Mouse (Mus musculus) liver, embryonic 11.5 days (tissue): Measurements from ENCODE around the gene Tedc1. TPM values are rescaled to one million over a fixed set of nuclear protein-coding genes. Genes with fewer than 3 reads are reported as not detected.
"Not testable (repeated sequence)": the region's sequence is repeated elsewhere in the genome, so short reads cannot be mapped to it uniquely, and the experiment has no call there.

Experiments used
- ATAC-seq: fragments of 200-750 bp; cut with Nextera tagmentation; replicated peaks from 2 replicates; pipeline ENCODE4 v1.8.0; 2017; ENCODE audit warnings: moderate number of reproducible peaks, mild to moderate bottlenecking, moderate TSS enrichment, moderate library complexity; ENCODE audit not compliant: low FRiP score
- DNase-seq: peaks from one replicate; pipeline ENCODE4 v3.0.0-alpha.2; 2017; ENCODE audit warnings: low spot score
- H3K27ac ChIP-seq: fragments of 300-500 bp; sonication (generic); 2 replicates; pipeline ENCODE4 v1.5.1; 2014; ENCODE audit warnings: mild to moderate bottlenecking, low read depth, low read length, control low read depth
- H3K27me3 ChIP-seq: fragments of 300-500 bp; sonication (generic); replicated peaks from 2 replicates; pipeline ENCODE4 v1.6.1; 2014; ENCODE audit warnings: low read length, mixed read lengths; ENCODE audit not compliant: control insufficient read depth, insufficient read depth
- H3K36me3 ChIP-seq: fragments of 300-500 bp; sonication (generic); 2 replicates; pipeline ENCODE4 v1.6.1; 2014; ENCODE audit warnings: mild to moderate bottlenecking, low read length, moderate library complexity, mixed read lengths; ENCODE audit not compliant: control insufficient read depth, insufficient read depth
- H3K4me1 ChIP-seq: fragments of 300-500 bp; sonication (generic); replicated peaks from 2 replicates; pipeline ENCODE4 v1.6.1; 2014; ENCODE audit warnings: low read length, mixed read lengths; ENCODE audit not compliant: control insufficient read depth, insufficient read depth
- H3K4me2 ChIP-seq: fragments of 300-500 bp; sonication (generic); 2 replicates; pipeline ENCODE4 v1.6.1; 2014; ENCODE audit warnings: mild to moderate bottlenecking, control low read depth, moderate library complexity
- H3K4me3 ChIP-seq: fragments of 300-500 bp; sonication (generic); 2 replicates; pipeline ENCODE4 v1.5.1; 2014; ENCODE audit warnings: low read depth, low read length, control low read depth
- H3K9ac ChIP-seq: fragments of 300-500 bp; sonication (generic); 2 replicates; pipeline ENCODE4 v1.6.1; 2014; ENCODE audit warnings: low read depth, low read length, control low read depth
- H3K9me3 ChIP-seq: fragments of 300-500 bp; sonication (generic); 2 replicates; pipeline ENCODE4 v1.6.1; 2016; ENCODE audit warnings: low read length, inconsistent platforms, mixed read lengths; ENCODE audit not compliant: control insufficient read depth
- WGBS: fragments of 180-500 bp; shearing (Covaris S2); extraction: QIAGEN DNeasy Blood & Tissue Kit; methylation state at CpG from one replicate; pipeline ENCODE4 v1.1.7; 2014; 5-methylcytosine and 5-hydroxymethylcytosine counted together
- polyA plus RNA-seq: library from polyadenylated mRNA; unstranded; fragments of >200 nt; fragmentation: Nextera tagmentation; extraction: Ambion mirVana; gene quantifications from 2 replicates; pipeline ENCODE4 v1.2.1, GENCODE M21; 2014

Gene Tedc1
- polyA plus RNA-seq, 1 experiment from 2014 or later: 24.2 TPM

DNA sequence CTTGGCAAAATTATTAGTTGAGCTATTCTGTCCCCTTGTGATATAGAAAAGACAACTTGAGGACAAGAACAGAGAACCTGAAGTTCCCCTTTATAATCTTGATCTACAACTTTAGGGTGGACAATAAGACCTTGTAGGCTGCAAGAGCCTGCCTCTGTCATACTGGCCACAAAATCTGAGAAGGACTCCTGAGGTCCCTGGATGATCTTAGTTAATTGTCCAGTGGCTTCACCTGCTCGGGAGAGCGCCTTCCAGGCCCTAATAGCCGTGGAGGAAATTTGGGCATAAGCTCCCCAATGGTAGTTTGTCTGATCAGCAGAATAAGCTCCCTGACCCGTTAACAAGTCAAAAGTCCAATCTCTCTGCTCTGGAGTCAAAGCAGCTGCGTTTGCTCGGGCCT is 42.9 kb downstream of the Tedc1 start:
- not testable (repeated sequence) for H3K4me1 ChIP-seq, DNase-seq, H3K36me3 ChIP-seq, H3K27ac ChIP-seq, H3K4me3 ChIP-seq, ATAC-seq, H3K9ac ChIP-seq, H3K9me3 ChIP-seq, H3K4me2 ChIP-seq, H3K27me3 ChIP-seq
- 91% methylated on average over 3 of the region's 6 CpGs for WGBS

DNA sequence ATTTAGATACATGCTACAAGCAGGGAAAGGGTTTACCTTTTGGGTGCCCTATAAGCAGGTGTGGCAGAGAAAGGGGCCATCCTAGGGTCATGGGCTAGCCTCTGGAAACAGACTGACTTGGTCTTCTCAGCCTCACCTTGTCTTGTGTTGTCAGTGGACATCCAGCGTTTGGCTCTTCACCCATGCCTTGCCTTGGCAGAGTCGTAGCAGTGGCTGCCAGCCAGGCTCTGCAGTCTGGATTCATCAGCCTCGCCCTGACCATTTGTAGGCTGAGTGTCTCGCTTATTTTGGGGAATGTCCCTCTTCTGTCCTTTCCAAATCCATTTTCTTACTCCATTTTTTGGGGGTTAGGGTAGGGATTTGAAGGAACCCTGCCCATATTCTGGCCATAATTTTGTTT is 45.1 kb downstream of the Tedc1 start:
- Histone ChIP-seq H3K4me3 (no peak overlapping the region), H3K27me3 (no peaks in the 10 kb centered on the region), H3K4me2 (no peak overlapping the region), H3K27ac (no peak overlapping the region), H3K9ac (no peak overlapping the region), H3K4me1 (no peaks in the 10 kb centered on the region), H3K36me3 (no peaks in the 10 kb centered on the region), H3K9me3 (no peaks in the 10 kb centered on the region)
- DNase-seq (no peak), ATAC-seq (no peak)
- 88% methylated on average over 4 of the region's 4 CpGs for WGBS

DNA sequence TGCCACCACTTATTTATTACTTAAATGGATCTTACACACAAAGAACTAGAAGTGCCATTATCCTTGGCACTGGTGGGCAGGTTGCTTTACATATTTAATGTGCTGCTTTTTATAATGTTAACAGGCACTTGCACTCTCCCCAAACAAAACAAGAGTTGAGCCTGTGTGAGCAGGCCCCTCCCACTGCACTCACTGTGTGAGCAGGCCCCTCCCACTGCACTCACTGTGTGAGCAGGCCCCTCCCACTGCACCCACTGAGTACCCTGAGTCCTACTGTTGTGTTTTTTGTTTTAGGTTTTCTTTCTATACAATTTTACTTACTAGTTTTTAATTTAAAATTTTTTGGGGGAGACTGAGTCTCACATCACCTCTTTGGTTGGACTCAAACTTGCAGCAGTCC is 45.8 kb downstream of the Tedc1 start:
- no peaks in the 10 kb centered on the region for H3K9me3 ChIP-seq
- H3K4me2 ChIP-seq: no peak overlapping the region
- H3K4me1 ChIP-seq: no peaks in the 10 kb centered on the region
- no peak overlapping the region for H3K9ac ChIP-seq
- H3K27ac ChIP-seq: no peak overlapping the region
- no peaks in the 10 kb centered on the region for H3K36me3 ChIP-seq
- no peak overlapping the region for H3K4me3 ChIP-seq
- no peak for DNase-seq
- no peaks in the 10 kb centered on the region for H3K27me3 ChIP-seq
- ATAC-seq: no peak

DNA sequence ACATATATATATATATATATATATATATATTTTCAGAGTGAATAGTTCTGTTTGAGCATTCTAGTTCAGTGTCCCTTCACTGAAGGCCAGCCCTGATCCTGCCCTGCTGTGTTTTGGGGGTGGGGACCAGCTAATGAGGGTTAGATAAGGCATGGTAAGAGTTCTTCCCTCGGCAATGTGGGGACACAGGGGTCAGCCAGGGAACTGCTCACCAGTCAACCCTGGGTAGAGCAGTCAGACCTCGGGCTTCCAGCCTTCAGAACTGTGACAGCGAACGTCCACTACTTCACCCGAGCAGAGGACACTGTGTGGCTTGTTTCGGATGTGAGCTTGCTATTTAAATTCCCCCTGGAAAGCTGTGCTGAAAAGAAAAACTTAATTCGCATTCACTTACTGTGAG is 47.3 kb downstream of the Tedc1 start:
- Histone ChIP-seq H3K27ac (no peak overlapping the region), H3K4me3 (no peak overlapping the region), H3K27me3 (no peaks in the 10 kb centered on the region), H3K9me3 (no peaks in the 10 kb centered on the region), H3K4me1 (no peaks in the 10 kb centered on the region), H3K4me2 (no peak overlapping the region), H3K9ac (no peak overlapping the region), H3K36me3 (no peaks in the 10 kb centered on the region)
- ATAC-seq (no peak), DNase-seq (no peak)
- 73% methylated on average over 7 of the region's 7 CpGs for WGBS

DNA sequence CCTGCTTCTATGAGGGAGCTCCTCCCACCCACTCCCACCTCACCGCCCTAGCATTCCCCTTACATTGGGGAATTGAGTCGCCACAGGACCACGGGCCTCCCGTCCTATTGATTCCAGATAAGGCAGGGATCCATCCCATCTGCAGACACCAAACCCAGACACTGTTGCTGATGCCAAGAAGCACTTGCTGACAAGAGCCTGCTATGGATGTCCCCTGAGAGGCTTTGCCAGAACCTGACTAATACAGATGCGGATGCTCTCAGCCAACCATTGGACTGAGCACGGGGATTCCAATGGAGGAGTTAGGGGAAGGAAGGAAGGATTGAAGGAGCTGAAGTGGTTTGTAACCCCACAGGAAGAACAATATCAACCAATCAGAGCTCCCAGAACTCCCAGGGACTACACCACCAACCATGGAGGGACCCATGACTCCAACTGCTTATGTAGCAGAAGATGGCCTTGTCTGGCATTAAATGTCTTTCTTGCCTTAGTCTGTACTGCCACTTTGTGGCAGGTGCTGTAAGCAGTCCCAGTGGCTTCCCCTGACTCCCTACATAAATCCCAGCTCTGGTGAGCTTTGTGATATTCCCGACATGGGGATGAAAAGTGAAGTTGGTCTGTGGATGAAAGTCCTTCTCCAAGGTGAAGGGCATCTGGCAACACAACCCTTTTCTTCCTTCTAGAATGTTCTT is 49.2 kb downstream of the Tedc1 start:
- no peaks in the 10 kb centered on the region for H3K9me3 ChIP-seq
- no peak overlapping the region for H3K4me2 ChIP-seq
- no peak overlapping the region for H3K4me3 ChIP-seq
- ATAC-seq (no peak), DNase-seq (no peak)
- no peak overlapping the region for H3K27ac ChIP-seq
- 81% methylated on average over 7 of the region's 7 CpGs for WGBS
- H3K27me3 ChIP-seq: no peaks in the 10 kb centered on the region
- no peaks in the 10 kb centered on the region for H3K36me3 ChIP-seq
- no peaks in the 10 kb centered on the region for H3K4me1 ChIP-seq
- H3K9ac ChIP-seq: no peak overlapping the region

GRCm38 (mm10) chr12:113207737-113208136 is 51.5 kb downstream of the Tedc1 start:
- ATAC-seq (no peak), DNase-seq (no peak)
- H3K9ac ChIP-seq: no peak overlapping the region
- H3K4me2 ChIP-seq: no peak overlapping the region
- WGBS: 69% methylated on average over 6 of the region's 6 CpGs
- H3K27me3 ChIP-seq: no peaks in the 10 kb centered on the region
- H3K36me3 ChIP-seq: no peaks in the 10 kb centered on the region
- H3K9me3 ChIP-seq: no peaks in the 10 kb centered on the region
- H3K27ac ChIP-seq: no peak overlapping the region
- no peak overlapping the region for H3K4me3 ChIP-seq
- no peaks in the 10 kb centered on the region for H3K4me1 ChIP-seq

DNA sequence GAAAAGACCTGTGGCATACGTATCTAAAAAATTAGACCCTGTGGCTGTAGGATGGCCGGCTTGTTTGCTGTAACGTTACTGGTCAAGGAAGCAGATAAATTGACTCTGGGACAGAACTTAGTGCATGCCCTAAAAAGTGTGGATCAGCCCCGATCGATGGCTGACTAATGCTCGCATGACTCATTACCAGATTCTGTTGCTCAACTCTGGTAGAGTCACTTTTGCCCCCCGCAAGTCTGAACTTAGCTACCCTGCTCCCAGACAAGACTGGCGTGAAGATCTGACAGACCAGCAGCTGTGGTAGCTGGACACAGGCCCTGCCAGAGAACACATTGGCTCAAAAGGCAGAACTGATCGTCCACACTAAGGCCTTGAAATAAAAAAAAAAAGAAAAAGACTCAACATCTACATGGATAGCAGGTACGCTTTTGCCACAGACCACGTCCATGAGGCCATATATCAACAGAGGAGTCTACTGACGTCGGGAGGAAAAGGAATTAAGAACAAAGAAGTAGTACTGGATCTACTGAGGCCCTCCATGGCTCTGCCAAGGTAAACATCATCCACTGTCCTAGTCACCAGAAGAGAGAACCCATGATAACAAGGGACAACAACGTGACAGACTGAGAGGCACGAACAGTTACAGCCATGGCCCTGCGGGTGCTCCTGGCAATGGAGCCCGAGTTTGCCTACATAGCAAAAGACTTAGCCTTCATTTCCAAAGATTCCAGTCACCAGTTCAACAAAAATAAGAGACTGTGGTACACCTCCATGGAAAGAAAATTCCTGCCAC is 54.6 kb downstream of the Tedc1 start:
- ATAC-seq: no peak
- no peak for DNase-seq
- Histone ChIP-seq H3K27me3 (no peaks in the 10 kb centered on the region), H3K4me2 (no peak overlapping the region), H3K36me3 (no peaks in the 10 kb centered on the region), H3K4me1 (no peaks in the 10 kb centered on the region), H3K4me3 (no peak overlapping the region), H3K27ac (no peak overlapping the region), H3K9ac (no peak overlapping the region), H3K9me3 (no peaks in the 10 kb centered on the region)
- WGBS: 79% methylated on average over 17 of the region's 17 CpGs

DNA sequence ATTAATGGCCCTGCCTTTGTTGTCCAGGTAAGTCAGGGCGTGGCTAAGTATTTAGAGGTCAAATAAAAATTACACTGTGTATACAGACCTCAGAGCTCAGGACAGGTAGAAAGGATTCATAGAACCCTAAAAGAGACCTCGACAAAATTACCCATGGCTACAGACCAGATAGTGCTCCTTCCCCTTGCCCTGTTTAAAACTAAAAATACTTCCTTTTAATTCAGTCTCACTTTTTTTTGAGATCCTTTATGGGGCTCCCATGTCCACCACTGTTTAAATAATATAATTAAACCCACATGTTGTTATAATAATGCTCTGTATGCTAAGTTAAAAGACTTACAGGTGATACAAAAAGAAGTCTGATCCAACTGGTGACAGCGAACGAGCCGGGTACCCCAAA is 55.6 kb downstream of the Tedc1 start:
- 75% methylated on average over 5 of the region's 5 CpGs for WGBS
- DNase-seq (no peak), ATAC-seq (no peak)
- no peak overlapping the region for H3K4me3 ChIP-seq
- H3K4me2 ChIP-seq: no peak overlapping the region
- no peaks in the 10 kb centered on the region for H3K4me1 ChIP-seq
- no peaks in the 10 kb centered on the region for H3K27me3 ChIP-seq
- no peaks in the 10 kb centered on the region for H3K9me3 ChIP-seq
- no peaks in the 10 kb centered on the region for H3K36me3 ChIP-seq
- H3K9ac ChIP-seq: no peak overlapping the region
- H3K27ac ChIP-seq: no peak overlapping the region

DNA sequence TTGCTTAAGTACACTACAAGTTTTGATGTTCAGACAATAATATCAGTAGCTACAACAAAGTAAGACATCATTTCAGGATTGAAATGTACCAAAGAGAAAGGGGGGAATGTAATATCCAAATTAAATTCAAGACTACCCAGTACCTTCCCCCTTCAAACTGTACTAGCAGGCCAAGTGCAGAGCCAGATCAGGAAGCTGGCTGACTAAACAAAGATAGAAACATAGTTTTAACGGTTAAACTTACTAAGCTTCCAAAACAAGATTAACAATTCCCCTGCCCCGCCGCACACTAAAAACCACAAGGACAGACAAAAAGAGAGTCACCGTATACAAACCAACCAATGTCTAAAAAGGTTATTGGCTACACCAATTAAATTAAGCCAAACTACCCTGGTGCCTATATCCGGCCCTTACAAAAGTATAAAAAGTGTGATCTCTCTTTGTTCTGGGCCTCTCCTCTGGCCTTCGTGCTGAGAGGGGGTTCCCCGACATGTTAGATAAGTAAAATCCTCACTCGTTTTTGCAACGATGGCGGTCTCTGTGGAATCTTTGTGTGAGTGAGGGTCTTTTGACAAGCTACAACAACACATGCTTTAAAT is 56.2 kb downstream of the Tedc1 start:
- WGBS: 79% methylated on average over 10 of the region's 10 CpGs
- no peak for ATAC-seq
- no peak overlapping the region for H3K27ac ChIP-seq

More for the DNA sequence above, 56.2 kb downstream of the Tedc1 start:
- H3K9ac ChIP-seq: no peak overlapping the region
- no peaks in the 10 kb centered on the region for H3K36me3 ChIP-seq
- no peak overlapping the region for H3K4me2 ChIP-seq
- no peak for DNase-seq
- H3K4me3 ChIP-seq: no peak overlapping the region
- no peaks in the 10 kb centered on the region for H3K4me1 ChIP-seq
- H3K9me3 ChIP-seq: no peaks in the 10 kb centered on the region
- H3K27me3 ChIP-seq: no peaks in the 10 kb centered on the region
